Mouse (Mus musculus) gastrocnemius, postnatal 36 days (tissue): ENCODE results near the gene Ephb2. TPM values are rescaled to one million over a fixed set of nuclear protein-coding genes. Genes with fewer than 3 reads are reported as not detected.

Source experiments
- DNase-seq, 2 experiments: peaks; one replicate each; pipeline ENCODE4 v3.0.0; 2022
- intact Hi-C: fragments of 180-260 bp; cut with DNase I; formaldehyde crosslinking; loops from one replicate; pipeline ENCODE4 v1.15.1; 2025
- long read RNA-seq, 2 experiments: library from polyadenylated mRNA; stranded (forward); transcript quantifications; one replicate each; pipeline ENCODE4 v2.0.0; 2021
- total RNA-seq, 2 experiments: library from RNA; stranded (reverse); gene quantifications; 2 replicates each; pipeline ENCODE4 v1.2.3; 2021

Ephb2 gene
- under 1 TPM; 0.87 to 0.94 TPM for total RNA-seq
- long read RNA-seq, experiment 1: 0 reads
- long read RNA-seq, experiment 2, partial matches to known transcripts: 0 of 1 reads
- long read RNA-seq, experiment 2, other reads (novel, unspliced or antisense): 1 of 1 reads

- intact Hi-C loops: no loop called here
- DNase-seq: peak; percentile 48 to 55
Observed at GRCm38 (mm10) chr4:136835621-136836386, at the start of gene Ephb2. Gene Ephb2, minus strand, starts transcription at chr4:136835988.

GRCm38 (mm10) chr4:136878601-136879000 is 42.8 kb upstream of the Ephb2 start:
- intact Hi-C loops: no loop called here
- DNase-seq: no peak

- intact Hi-C loops: no loop called here
- DNase-seq: no peak
Observed at GRCm38 (mm10) chr4:136878171-136878570, 42.4 kb upstream of the Ephb2 start.

DNA sequence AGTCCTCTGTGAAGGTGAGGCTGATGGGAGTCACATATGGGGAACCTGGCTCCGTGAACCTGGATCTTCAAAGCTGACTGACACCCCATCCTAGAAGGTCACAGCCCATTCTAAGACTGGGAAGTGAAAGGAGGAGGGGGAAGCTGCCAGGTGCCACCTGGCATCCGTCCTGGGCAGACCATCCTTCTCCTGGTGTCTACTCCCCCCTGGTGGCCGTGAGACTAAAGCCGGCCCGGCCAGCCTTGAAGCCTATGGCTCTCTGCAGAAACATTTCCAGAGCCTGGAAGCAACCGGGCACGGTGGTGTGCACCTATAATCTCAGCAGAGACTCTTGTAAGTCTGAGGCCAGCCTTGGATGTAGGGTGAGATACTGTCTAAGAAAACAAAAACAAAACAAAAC is 41.2 kb upstream of the Ephb2 start:
- intact Hi-C loops: no loop called here
- no peak for DNase-seq

DNA sequence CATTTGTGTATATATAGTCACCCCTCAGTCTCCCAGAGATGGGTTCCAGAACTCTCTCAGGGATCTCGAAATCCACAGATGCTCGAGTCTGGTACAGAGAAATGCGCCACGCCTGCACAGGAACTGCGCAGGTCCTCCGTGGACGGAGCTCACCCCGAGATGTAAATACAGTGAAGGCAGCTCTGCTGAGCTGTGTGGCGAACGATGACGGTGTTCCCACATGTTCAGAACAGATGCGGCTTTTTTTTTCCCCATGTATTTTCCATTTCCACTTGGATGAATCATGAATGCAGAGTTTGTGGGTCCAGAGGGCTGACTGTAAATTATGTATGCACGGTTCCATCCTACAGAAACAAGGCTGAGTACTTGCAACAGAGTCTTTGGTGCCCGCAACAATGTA is 39.2 kb upstream of the Ephb2 start:
- intact Hi-C loops: no loop called here
- no peak for DNase-seq

GRCm38 (mm10) chr4:136868371-136868770 is 32.6 kb upstream of the Ephb2 start:
- DNase-seq: no peak
- intact Hi-C loops: no loop called here

DNA sequence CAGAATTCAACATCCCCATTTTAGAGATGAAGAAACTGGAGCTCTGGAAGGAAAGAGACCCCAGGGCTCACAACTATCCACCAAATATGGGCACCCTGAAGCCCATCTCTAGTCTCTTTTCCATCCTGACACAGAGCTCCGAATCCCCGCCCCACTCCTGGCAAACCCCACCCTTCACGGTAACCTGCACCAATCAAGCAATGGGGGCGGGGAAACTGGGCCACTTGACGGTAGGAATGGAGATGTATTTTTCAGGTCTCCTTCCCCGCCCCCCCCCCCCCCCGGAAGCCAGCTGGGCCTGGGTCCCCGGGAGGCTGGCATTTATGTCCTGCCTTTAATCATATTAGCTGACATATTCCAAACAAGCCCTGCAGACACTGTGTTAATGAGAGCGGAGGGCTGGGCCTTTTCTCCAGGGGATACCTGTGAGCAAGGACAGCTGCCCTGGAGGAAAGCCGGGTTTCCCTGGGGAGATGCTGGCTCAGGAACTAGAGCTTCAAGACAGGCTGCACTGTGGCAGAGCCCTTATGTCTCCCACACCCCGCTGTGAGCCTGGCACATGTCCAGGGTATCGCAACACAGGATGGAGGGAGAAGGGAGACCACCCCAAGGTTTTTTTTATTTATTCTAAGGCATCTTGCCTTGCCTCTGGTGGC is 32.0 kb upstream of the Ephb2 start:
- DNase-seq: no peak
- intact Hi-C loops: no loop called here

DNA sequence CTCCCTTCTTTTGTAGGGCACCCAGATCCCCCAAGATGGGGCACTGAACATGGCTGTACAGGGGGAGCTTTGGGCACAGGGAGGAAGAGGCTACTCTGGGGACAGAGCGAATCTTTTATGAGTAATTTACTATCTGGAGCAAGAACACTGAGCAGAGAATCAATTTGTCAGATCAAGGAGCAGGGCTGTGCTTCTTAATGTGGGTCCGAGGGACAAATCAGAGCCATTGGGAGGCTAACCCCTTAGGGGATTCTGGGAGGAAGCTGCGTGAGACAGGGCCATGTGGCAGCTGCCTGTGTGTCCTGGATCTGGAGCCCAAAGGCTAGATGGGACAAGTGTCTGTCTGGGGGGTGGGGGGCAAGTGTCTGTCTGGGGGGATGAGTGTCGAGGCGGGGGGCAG is 29.7 kb upstream of the Ephb2 start:
- intact Hi-C loops: no loop called here
- DNase-seq: no peak

GRCm38 (mm10) chr4:136864751-136865470 is 29.1 kb upstream of the Ephb2 start:
- intact Hi-C loops: no loop called here
- DNase-seq: no peak

GRCm38 (mm10) chr4:136863517-136863916 is 27.7 kb upstream of the Ephb2 start:
- DNase-seq: no peak
- intact Hi-C loops: no loop called here

- intact Hi-C loops: no loop called here
- DNase-seq: no peak
Observed at GRCm38 (mm10) chr4:136862411-136862810, 26.6 kb upstream of the Ephb2 start.

GRCm38 (mm10) chr4:136861806-136862205 is 26.0 kb upstream of the Ephb2 start:
- intact Hi-C loops: no loop called here

GRCm38 (mm10) chr4:136860022-136860421 is 24.2 kb upstream of the Ephb2 start:
- no peak for DNase-seq
- intact Hi-C loops: no loop called here

More at GRCm38 (mm10) chr4:136861806-136862205, 26.0 kb upstream of the Ephb2 start:
- DNase-seq: no peak

DNA sequence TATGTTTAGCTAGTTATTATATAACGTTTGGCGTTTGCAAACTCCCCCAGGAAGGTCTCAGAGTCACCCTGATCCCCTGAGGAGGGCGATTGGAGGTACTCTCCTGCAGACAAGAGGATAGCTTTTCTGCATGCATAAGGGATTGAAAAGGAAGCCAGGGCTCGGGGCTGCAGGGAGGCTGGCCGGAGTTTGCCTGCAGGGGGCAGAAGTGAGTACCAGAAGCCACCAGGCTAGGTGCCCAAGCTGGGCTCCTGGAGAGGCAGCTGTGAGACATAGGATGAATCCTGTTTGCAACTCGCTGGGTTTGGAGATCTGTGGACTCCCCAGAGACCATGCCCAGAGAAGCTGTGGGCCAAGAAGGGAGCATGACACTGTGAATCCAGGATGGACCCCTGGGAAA is 19.3 kb upstream of the Ephb2 start:
- no peak for DNase-seq
- intact Hi-C loops: no loop called here

GRCm38 (mm10) chr4:136852989-136853388 is 17.2 kb upstream of the Ephb2 start:
- intact Hi-C loops: no loop called here
- no peak for DNase-seq

- intact Hi-C loops: no loop called here
- no peak for DNase-seq
Observed at GRCm38 (mm10) chr4:136852119-136852518, 16.3 kb upstream of the Ephb2 start.

GRCm38 (mm10) chr4:136848565-136848964 is 12.8 kb upstream of the Ephb2 start:
- DNase-seq: no peak
- intact Hi-C loops: no loop called here

DNA sequence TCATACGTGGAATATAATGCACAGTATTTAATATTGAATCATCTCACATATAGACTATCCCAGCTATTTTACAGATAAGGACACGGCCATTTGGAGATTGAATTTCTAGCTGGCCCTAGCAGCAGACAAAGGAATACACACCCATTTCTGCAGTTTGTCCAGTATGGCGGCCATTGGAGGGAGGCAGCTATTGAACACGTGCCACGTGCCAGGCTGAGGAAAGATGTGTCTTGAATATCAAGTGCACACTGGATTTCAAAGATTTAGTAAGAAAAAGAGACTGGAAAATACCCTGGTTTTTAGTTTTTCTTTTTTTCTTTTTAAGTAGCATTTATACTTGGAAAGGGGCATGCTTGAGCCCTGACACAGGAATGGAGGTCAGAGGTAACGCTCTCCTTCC is 11.4 kb upstream of the Ephb2 start:
- intact Hi-C loops: no loop called here
- no peak for DNase-seq

DNA sequence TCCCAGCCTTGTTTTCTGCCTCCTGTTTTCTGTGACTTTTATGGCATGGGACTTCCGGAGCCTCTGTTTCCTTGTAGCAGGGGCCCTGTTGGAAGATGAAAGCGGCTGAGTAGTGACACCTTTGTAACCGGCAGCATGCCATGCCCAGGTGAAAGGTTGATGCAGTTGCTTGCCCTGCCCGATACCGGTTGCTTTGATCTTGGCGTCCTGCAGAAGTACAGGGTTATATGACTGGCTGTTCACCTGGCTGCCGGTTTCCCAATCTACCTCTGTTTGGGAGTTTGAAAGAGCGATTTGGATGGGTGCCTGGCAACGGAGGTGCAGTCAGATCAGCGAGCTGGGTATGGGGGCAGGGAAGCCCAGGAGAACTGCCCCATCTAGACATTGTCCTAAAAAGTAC is 7.0 kb upstream of the Ephb2 start:
- DNase-seq: no peak
- intact Hi-C loops: loop anchor here (5.0 kb wide), 1 partner anchor 229 kb away; no protein-coding TSS in a partner anchor

- intact Hi-C loops: loop anchor here (5.0 kb wide), 1 partner anchor 230 kb away; no protein-coding TSS in a partner anchor
Observed at GRCm38 (mm10) chr4:136842033-136842432, 6.2 kb upstream of the Ephb2 start.

DNA sequence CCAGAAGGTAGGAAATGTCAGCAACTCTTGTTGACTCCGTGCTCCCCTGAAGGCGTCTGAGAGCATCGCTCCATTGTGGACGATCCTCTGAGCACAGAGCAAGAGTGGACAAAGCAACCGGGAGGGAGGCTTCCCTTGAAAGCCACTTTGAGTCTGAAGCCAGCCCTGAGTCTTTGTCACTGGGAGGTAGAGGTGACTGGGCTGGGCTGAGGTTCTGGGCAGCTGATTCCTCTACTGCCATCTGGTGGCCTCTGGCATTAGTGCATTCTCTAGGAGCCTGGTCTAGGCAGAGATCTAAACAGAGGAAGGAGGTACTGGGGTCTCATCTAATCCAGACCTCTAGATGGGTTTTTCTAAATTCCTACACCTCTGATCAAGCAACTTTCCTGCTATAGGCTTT is 5.3 kb upstream of the Ephb2 start:
- intact Hi-C loops: loop anchor here (1.0 to 5.0 kb wide), 2 partner anchors 163 to 231 kb away; no protein-coding TSS in a partner anchor
- peak; percentile 50 for DNase-seq

More at GRCm38 (mm10) chr4:136842033-136842432, 6.2 kb upstream of the Ephb2 start:
- no peak for DNase-seq
